Mouse (Mus musculus) CH12.LX (cell line): ENCODE measurements around the gene Diexf. TPM values are rescaled to one million over a fixed set of nuclear protein-coding genes. Genes with fewer than 3 reads are reported as not detected.

Source experiments
- DNase-seq: peaks from one replicate; pipeline ENCODE4 v3.0.0-alpha.2; 2013; ENCODE audit errors: extremely low read depth
- H3K27ac ChIP-seq: 2 replicates; pipeline ENCODE4 v1.5.1; 2012; ENCODE audit warnings: low read depth, mild to moderate bottlenecking, control low read depth, moderate library complexity; ENCODE audit not compliant: insufficient read depth
- H3K27me3 ChIP-seq: replicated peaks from 2 replicates; pipeline ENCODE3; 2012; ENCODE audit warnings: inconsistent platforms
- H3K36me3 ChIP-seq, 2 experiments: replicated peaks in 1 of 2; 2 replicates each; pipeline versions ENCODE3 to v1.6.1; 2012; ENCODE audit warnings: inconsistent platforms in 1 of 2, low read length in 1 of 2, mild to moderate bottlenecking in 1 of 2, mixed read lengths in 1 of 2, moderate library complexity in 1 of 2; ENCODE audit not compliant: control insufficient read depth in 1 of 2, insufficient read depth in 1 of 2
- H3K4me1 ChIP-seq, 2 experiments: 2 replicates each; pipeline ENCODE4 v1.6.1; 2012; ENCODE audit warnings: inconsistent platforms in 1 of 2, moderate library complexity in 1 of 2; ENCODE audit not compliant: insufficient read depth in 2 of 2, control insufficient read depth in 1 of 2
- H3K4me2 ChIP-seq: 2 replicates; pipeline ENCODE4 v1.6.1; 2012; ENCODE audit warnings: low read depth, mild to moderate bottlenecking, control low read depth; ENCODE audit not compliant: poor library complexity, insufficient read depth, severe bottlenecking
- H3K4me3 ChIP-seq, 3 experiments: fragments of 150-350 bp in 1 of 3; sonication (generic) in 1 of 3; replicated peaks in 1 of 3; 2 replicates each; pipeline versions ENCODE3 to v1.5.1; 2011 to 2012; ENCODE audit warnings: low read depth in 2 of 3, low read length in 2 of 3, mild to moderate bottlenecking in 2 of 3, moderate library complexity in 2 of 3, control low read depth in 1 of 3, improper control_type of control experiment in 1 of 3, inconsistent platforms in 1 of 3, mixed read lengths in 1 of 3; ENCODE audit not compliant: poor library complexity in 1 of 3
- H3K79me2 ChIP-seq: replicated peaks from 2 replicates; pipeline ENCODE4 v1.6.1; 2012; ENCODE audit warnings: mild to moderate bottlenecking, moderate library complexity; ENCODE audit not compliant: control insufficient read depth, poor library complexity, insufficient read depth, severe bottlenecking; ENCODE audit errors: extremely low read depth
- H3K9ac ChIP-seq: 2 replicates; pipeline ENCODE4 v1.6.1; 2012; ENCODE audit warnings: low read depth, mild to moderate bottlenecking, control low read depth, moderate library complexity; ENCODE audit not compliant: insufficient read depth
- H3K9me3 ChIP-seq: replicated peaks from 2 replicates; pipeline ENCODE3; 2012; ENCODE audit warnings: low read length, inconsistent platforms, mixed read lengths
- BHLHE40 ChIP-seq: IDR thresholded peaks from 2 replicates; pipeline ENCODE4 v1.6.1; 2011; ENCODE audit warnings: mild to moderate bottlenecking, low read depth, low read length, improper control_type of control experiment
- CTCF ChIP-seq, 2 experiments: IDR thresholded peaks in 1 of 2; conservative IDR thresholded peaks in 1 of 2; 2 replicates each; pipeline ENCODE4 v1.5.1; 2011 to 2012; ENCODE audit warnings: low read depth in 2 of 2, low read length in 2 of 2, improper control_type of control experiment in 1 of 2, inconsistent platforms in 1 of 2, mild to moderate bottlenecking in 1 of 2, moderate library complexity in 1 of 2
- ELF1 ChIP-seq: IDR thresholded peaks from 2 replicates; pipeline ENCODE4 v1.6.1; 2014; ENCODE audit warnings: low read depth, mild to moderate bottlenecking, inconsistent platforms, low read length, improper control_type of control experiment
- EP300 ChIP-seq: IDR thresholded peaks from 2 replicates; pipeline ENCODE4 v1.6.1; 2011; ENCODE audit warnings: low read length, improper control_type of control experiment
- ETS1 ChIP-seq: conservative IDR thresholded peaks from 2 replicates; pipeline ENCODE4 v1.6.1; 2012; ENCODE audit warnings: low read depth, mild to moderate bottlenecking, inconsistent platforms, low read length, improper control_type of control experiment, moderate library complexity
- HCFC1 ChIP-seq: IDR thresholded peaks from 2 replicates; pipeline ENCODE4 v1.6.1; 2012; ENCODE audit warnings: low read depth, mild to moderate bottlenecking, inconsistent platforms, low read length, improper control_type of control experiment
- JUND ChIP-seq: conservative IDR thresholded peaks from 2 replicates; pipeline ENCODE4 v1.6.1; 2011; ENCODE audit warnings: low read depth, low read length, improper control_type of control experiment
- KAT2A ChIP-seq: IDR thresholded peaks from 2 replicates; pipeline ENCODE4 v1.6.1; 2012; ENCODE audit warnings: low read length, improper control_type of control experiment, inconsistent platforms; ENCODE audit not compliant: insufficient replicate concordance
- MAFK ChIP-seq: IDR thresholded peaks from 2 replicates; pipeline ENCODE4 v1.6.1; 2011; ENCODE audit warnings: low read length, improper control_type of control experiment; ENCODE audit not compliant: insufficient replicate concordance
- MAX ChIP-seq: IDR thresholded peaks from 2 replicates; pipeline ENCODE4 v1.6.1; 2011; ENCODE audit warnings: low read length, improper control_type of control experiment
- MAZ ChIP-seq: IDR thresholded peaks from 2 replicates; pipeline ENCODE4 v1.6.1; 2012; ENCODE audit warnings: low read depth, mild to moderate bottlenecking, inconsistent platforms, low read length, improper control_type of control experiment, moderate library complexity
- NELFE ChIP-seq: IDR thresholded peaks from 2 replicates; pipeline ENCODE4 v1.6.1; 2011; ENCODE audit warnings: low read depth, low read length, improper control_type of control experiment
- POLR2AphosphoS2 ChIP-seq: IDR thresholded peaks from 2 replicates; pipeline ENCODE4 v1.6.1; 2011; ENCODE audit warnings: low read depth, low read length, improper control_type of control experiment
- RAD21 ChIP-seq: IDR thresholded peaks from 2 replicates; pipeline ENCODE4 v1.6.1; 2011; ENCODE audit warnings: low read depth, mild to moderate bottlenecking, low read length, improper control_type of control experiment, moderate library complexity
- SIN3A ChIP-seq: IDR thresholded peaks from 2 replicates; pipeline ENCODE4 v1.6.1; 2012; ENCODE audit warnings: low read length, improper control_type of control experiment, inconsistent platforms
- SMC3 ChIP-seq: IDR thresholded peaks from 2 replicates; pipeline ENCODE4 v1.6.1; 2011; ENCODE audit warnings: low read depth, low read length, improper control_type of control experiment
- TBP ChIP-seq: conservative IDR thresholded peaks from 2 replicates; pipeline ENCODE4 v1.6.1; 2011; ENCODE audit warnings: low read depth, low read length, improper control_type of control experiment
- TCF12 ChIP-seq: IDR thresholded peaks from 2 replicates; pipeline ENCODE4 v1.6.1; 2014; ENCODE audit warnings: low read depth, mild to moderate bottlenecking, inconsistent platforms, low read length, improper control_type of control experiment
- USF2 ChIP-seq: conservative IDR thresholded peaks from 2 replicates; pipeline ENCODE4 v1.6.1; 2011; ENCODE audit warnings: low read depth, low read length, improper control_type of control experiment
- ZMIZ1 ChIP-seq: IDR thresholded peaks from 2 replicates; pipeline ENCODE4 v1.6.1; 2012; ENCODE audit warnings: low read depth, mild to moderate bottlenecking, inconsistent platforms, low read length, improper control_type of control experiment
- dilution Hi-C: fragments of 300-500 bp; cut with MboI; formaldehyde crosslinking; loops from 2 replicates; pipeline ENCODE4 v1.14.3; 2020; ENCODE audit warnings: low sequenced_read_pairs; ENCODE audit not compliant: extremely low pct_unique_long_range_greater_than_20kb, extremely low pct_ligation_motif_present
- in situ Hi-C: fragments of 300-500 bp; cut with MboI; formaldehyde crosslinking; loops from 3 replicates; pipeline ENCODE4 v1.14.3; 2019; ENCODE audit warnings: low sequenced_read_pairs, low pct_ligation_motif_present, low pct_unique_long_range_greater_than_20kb, mixed read lengths
- polyA plus RNA-seq: library from polyadenylated mRNA; unstranded; fragments of >175 nt; gene quantifications from 2 replicates; pipeline ENCODE4 v1.2.1, GENCODE M21; 2012; ENCODE audit warnings: low read depth; ENCODE audit not compliant: insufficient read length
- total RNA-seq, 2 experiments: library from RNA; depleted of rRNA; stranded (reverse); fragments of 300-350 nt in 1 of 2; fragments of >200 nt in 1 of 2; gene quantifications; 2 replicates each; pipeline ENCODE4 v1.2.3; 2012 to 2014

The Diexf gene
- total and polyA plus RNA-seq, 3 experiments, result 11.4 to 39.7 (median 17.8) TPM

- H3K27ac ChIP-seq, result no peak overlapping the region
- no peaks in the 10 kb centered on the region for H3K9me3 ChIP-seq
- H3K4me3 ChIP-seq, result no peak overlapping the region
- no peaks in the 10 kb centered on the region for H3K36me3 ChIP-seq
- dilution Hi-C loops, result no loop called here
- TF ChIP-seq RAD21 (no peak), ZMIZ1 (no peak), KAT2A (no peak), MAX (no peak), SMC3 (no peak), ELF1 (no peak), MAFK (no peak), EP300 (no peak), HCFC1 (no peak), SIN3A (no peak), TBP (no peak), MAZ (no peak), CTCF (conservative IDR thresholded peaks at IDR 0.05 in 1 of 2, IDR thresholded peaks at IDR 0.05 in 1 of 2; ENCODE audit: low read depth in 2 of 2, low read length in 2 of 2) (no peak), TCF12 (no peak), USF2 (no peak), BHLHE40 (no peak)
- H3K4me1 ChIP-seq, result peaks cover 8 to 14% of the 10 kb centered on the region in 2 experiments
- H3K4me2 ChIP-seq, result no peak overlapping the region
- H3K9ac ChIP-seq, result no peak overlapping the region
- no peak for DNase-seq
- in situ Hi-C loops, result no loop called here
- H3K79me2 ChIP-seq, result no peaks in the 10 kb centered on the region
- H3K27me3 ChIP-seq, result no peaks in the 10 kb centered on the region
These were observed 16.3 kb upstream of the Diexf start for GRCm38 (mm10) chr1:193146416-193146815.

- no peak for DNase-seq
- in situ Hi-C loops, result no loop called here
These were observed 15.0 kb upstream of the Diexf start for GRCm38 (mm10) chr1:193145101-193145500.

More at GRCm38 (mm10) chr1:193145101-193145500, 15.0 kb upstream of the Diexf start:
- Histone ChIP-seq H3K4me3 (no peak overlapping the region), H3K4me1 (peaks cover 11 to 28% of the 10 kb centered on the region in 2 experiments), H3K27me3 (no peaks in the 10 kb centered on the region), H3K4me2 (no peak overlapping the region), H3K36me3 (no peaks in the 10 kb centered on the region), H3K27ac (no peak overlapping the region), H3K9ac (no peak overlapping the region), H3K79me2 (no peaks in the 10 kb centered on the region), H3K9me3 (no peaks in the 10 kb centered on the region)
- no peak for TF ChIP-seq USF2
- no peak for TF ChIP-seq NELFE
- no peak for TF ChIP-seq ETS1
- TF ChIP-seq POLR2AphosphoS2, result no peak
- TF ChIP-seq MAFK, result no peak
- no peak for TF ChIP-seq JUND
- dilution Hi-C loops, result no loop called here
